Mouse (Mus musculus) stomach, postnatal 0 days (tissue): Measurements from ENCODE around the gene Satb1.

ENCODE experiments used
- CTCF ChIP-seq: IDR thresholded peaks from 2 replicates; pipeline ENCODE4 v1.5.1; 2016; ENCODE audit warnings: antibody characterized with exemption, low read depth, mild to moderate bottlenecking, moderate library complexity
- EP300 ChIP-seq: optimal IDR thresholded peaks from 2 replicates; pipeline ENCODE3; 2016; ENCODE audit warnings: antibody characterized with exemption

DNA sequence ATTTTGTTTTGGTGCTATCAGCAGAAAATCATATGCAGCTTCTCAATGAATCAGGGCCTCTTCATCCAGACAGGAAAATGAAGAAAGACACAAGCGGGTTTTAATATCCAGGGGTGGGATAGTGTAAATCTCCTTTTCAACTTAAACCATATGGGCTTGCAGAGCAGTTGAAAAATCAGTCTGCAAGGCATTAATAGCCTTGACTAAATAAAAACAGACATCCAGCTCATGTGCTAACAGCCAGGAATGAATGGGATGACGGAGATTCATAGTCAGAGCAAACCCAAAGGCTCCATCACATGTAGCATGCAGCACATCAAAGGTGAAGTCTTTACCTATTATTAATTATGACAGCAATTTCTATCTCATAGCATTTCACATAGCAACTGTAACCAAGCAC is 142.6 kb downstream of the Satb1 start:
- TF ChIP-seq EP300 (no peak), CTCF (no peak)
